Mouse (Mus musculus) megakaryocyte, embryonic 14.5 days (primary cell): ENCODE measurements at regions not wholly inside any gene's neighbourhood (a gene's known extent, or its start where the extent isn't known, plus 50 kb on each side); places are given as distances from the start of the nearest gene placed in this dataset.

Experiments
- FLI1 ChIP-seq: IDR thresholded peaks from 2 replicates; pipeline ENCODE4 v1.6.1; 2012; ENCODE audit warnings: low read length, inconsistent platforms, mixed read lengths
- GATA1 ChIP-seq: IDR thresholded peaks from 3 replicates; pipeline ENCODE4 v1.6.1; 2012; ENCODE audit warnings: mixed read lengths, low read length, inconsistent platforms, borderline replicate concordance

GRCm38 (mm10) chr5:119322411-119322810 is 348.1 kb upstream of the Tbx3 start:
- TF ChIP-seq GATA1 (no peak), FLI1 (no peak)
